Mouse (Mus musculus) midbrain, embryonic 10.5 days (tissue): ENCODE measurements at regions not wholly inside any gene's neighbourhood (a gene's known extent, or its start where the extent isn't known, plus 50 kb on each side); places are given as distances from the start of the nearest gene placed in this dataset.
"Not testable (repeated sequence)": the region's sequence is repeated elsewhere in the genome, so short reads cannot be mapped to it uniquely, and the experiment has no call there.

Experiments
- DNase-seq: peaks from one replicate; pipeline ENCODE4 v3.0.0-alpha.2; 2017; ENCODE audit warnings: low spot score
- H3K27ac ChIP-seq: fragments of 300-500 bp; sonication (generic); replicated peaks from 2 replicates; pipeline ENCODE4 v1.5.1; 2016; ENCODE audit warnings: mild to moderate bottlenecking
- H3K27me3 ChIP-seq: fragments of 300-500 bp; sonication (generic); 2 replicates; pipeline ENCODE4 v1.6.1; 2016; ENCODE audit warnings: low read depth, mild to moderate bottlenecking; ENCODE audit not compliant: poor library complexity, severe bottlenecking
- H3K36me3 ChIP-seq: fragments of 300-500 bp; sonication (generic); 2 replicates; pipeline ENCODE4 v1.6.1; 2016; ENCODE audit warnings: mild to moderate bottlenecking, moderate library complexity
- H3K4me1 ChIP-seq: fragments of 300-500 bp; sonication (generic); 2 replicates; pipeline ENCODE4 v1.6.1; 2016
- H3K4me3 ChIP-seq: fragments of 300-500 bp; sonication (generic); 2 replicates; pipeline ENCODE4 v1.5.1; 2016; ENCODE audit warnings: mild to moderate bottlenecking, moderate library complexity
- H3K9me3 ChIP-seq: fragments of 300-500 bp; sonication (generic); replicated peaks from 2 replicates; pipeline ENCODE4 v1.6.1; 2016; ENCODE audit warnings: mild to moderate bottlenecking
- WGBS: fragments of 180-500 bp; shearing (Covaris S2); methylation state at CpG from one replicate; pipeline ENCODE4 v1.1.7; 2016; 5-methylcytosine and 5-hydroxymethylcytosine counted together

DNA sequence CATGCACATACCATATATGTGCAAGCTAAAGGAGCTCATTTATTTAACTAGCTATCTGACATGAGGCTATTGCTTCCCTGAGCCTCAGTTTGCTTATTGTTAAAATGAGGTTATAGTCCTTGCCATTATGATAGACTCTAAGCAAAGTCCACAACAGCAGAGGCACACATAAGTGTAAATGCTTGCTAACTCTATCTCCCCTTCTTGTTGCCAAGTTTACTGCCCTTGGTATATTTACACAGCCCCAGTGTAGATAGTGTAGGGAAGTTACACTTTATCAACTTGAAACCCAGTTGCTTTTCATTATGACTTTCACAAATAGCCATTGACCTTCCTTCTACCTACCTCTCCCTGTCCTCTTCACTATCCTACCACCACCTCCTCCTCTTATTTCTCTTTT lies 782.6 kb upstream of the Agtr1b start:
- Histone ChIP-seq H3K27ac (no peak overlapping the region), H3K9me3 (no peaks in the 10 kb centered on the region), H3K4me3 (no peak overlapping the region), H3K36me3 (no peaks in the 10 kb centered on the region), H3K4me1 (no peaks in the 10 kb centered on the region), H3K27me3 (no peaks in the 10 kb centered on the region)
- no peak for DNase-seq

DNA sequence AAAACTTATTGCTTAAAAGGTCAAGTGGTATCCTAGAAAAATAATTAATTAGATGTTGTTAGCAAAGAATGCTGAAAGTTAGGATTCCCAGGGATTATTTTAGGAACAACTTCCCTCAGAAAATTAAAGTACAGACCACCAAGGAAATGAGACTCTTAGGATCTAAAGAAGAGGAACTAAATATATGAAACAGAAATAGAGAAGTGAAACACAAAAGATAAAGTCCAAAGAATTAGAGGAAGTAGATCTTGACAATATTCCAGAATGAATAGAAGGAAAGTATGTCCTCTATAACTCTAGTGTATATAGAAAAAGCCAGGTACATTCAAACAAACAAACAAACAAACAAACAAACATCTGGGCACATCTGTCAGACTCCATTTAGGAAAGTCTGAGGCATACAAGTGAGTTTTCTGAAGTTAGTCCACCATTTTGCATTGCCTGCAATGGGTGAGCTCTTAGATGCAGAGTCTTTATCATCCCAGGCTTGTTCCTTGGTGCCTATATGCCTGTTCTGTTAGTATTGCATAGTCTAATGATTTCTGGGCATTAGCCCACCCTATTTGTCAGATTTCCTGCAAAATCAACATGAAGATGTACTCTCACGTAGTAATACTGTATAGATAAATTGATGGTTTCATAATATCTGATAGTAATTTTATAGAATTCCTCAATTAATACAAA lies 762.0 kb upstream of the Agtr1b start:
- no peak overlapping the region for H3K4me3 ChIP-seq
- WGBS, result 100% methylated on average over 1 of the region's 1 CpGs
- no peak for DNase-seq
- H3K27ac ChIP-seq, result no peak overlapping the region
- H3K27me3 ChIP-seq, result no peaks in the 10 kb centered on the region
- no peaks in the 10 kb centered on the region for H3K9me3 ChIP-seq
- H3K36me3 ChIP-seq, result no peaks in the 10 kb centered on the region
- H3K4me1 ChIP-seq, result no peaks in the 10 kb centered on the region

DNA sequence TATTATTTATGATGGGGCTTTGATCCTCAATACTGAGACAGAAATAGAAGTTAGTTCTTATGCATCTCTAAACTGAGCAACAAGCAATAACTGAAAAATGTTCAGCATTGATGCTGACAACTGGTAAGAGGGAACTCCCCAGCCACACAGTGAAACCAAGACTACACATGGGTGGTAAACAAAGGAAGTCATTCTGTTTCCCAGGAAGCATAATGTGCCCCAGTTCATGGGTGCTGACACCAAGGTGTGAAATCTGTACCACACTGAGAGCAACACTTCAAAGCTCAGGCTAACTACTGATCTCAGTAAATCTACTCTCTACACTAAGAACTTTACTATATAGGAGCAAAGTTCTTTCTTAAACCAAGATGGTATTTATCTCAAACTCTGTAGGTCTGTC lies 759.2 kb upstream of the Agtr1b start:
- H3K36me3 ChIP-seq, result no peaks in the 10 kb centered on the region
- no peak overlapping the region for H3K4me3 ChIP-seq
- H3K27ac ChIP-seq, result no peak overlapping the region
- no peaks in the 10 kb centered on the region for H3K9me3 ChIP-seq
- H3K4me1 ChIP-seq, result no peaks in the 10 kb centered on the region
- no peak for DNase-seq
- no peaks in the 10 kb centered on the region for H3K27me3 ChIP-seq

DNA sequence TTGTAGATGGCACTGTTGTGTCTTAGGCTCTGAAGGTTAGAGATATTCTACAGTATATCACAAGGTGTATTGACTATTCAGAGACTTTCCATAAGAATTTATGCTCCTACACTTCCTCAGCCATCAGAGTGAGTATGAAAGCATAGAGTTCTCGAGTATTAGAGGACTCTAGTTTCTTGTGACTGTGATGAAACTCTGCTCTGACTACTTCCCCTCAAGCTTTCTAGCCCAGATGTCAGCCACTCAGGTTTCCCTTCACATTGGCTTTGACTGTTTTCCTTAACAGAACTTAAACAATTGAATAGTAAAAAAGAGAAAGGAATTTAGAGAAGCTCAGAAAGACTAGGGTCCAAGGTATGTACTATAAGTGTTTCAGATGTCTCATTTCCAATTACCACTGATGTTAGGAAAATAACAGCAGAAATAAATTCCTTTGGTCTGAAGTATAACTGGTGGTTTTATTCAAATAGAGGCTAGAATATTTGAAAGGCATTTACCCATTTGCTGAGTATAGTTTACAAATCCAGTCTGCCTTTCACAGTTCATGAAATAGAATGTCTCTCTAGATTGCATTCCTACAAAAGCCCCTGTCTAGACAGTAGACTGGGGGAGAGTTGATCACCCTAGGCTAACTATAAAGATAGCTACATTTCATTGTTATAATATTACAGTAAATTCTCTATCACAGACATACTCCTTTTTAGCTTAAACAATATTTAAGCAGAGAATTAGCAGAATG lies 751.4 kb upstream of the Agtr1b start:
- Histone ChIP-seq H3K27me3 (no peaks in the 10 kb centered on the region), H3K4me1 (no peaks in the 10 kb centered on the region), H3K27ac (no peak overlapping the region), H3K9me3 (no peaks in the 10 kb centered on the region), H3K4me3 (no peak overlapping the region), H3K36me3 (no peaks in the 10 kb centered on the region)
- 85% methylated on average over 1 of the region's 1 CpGs for WGBS
- no peak for DNase-seq

DNA sequence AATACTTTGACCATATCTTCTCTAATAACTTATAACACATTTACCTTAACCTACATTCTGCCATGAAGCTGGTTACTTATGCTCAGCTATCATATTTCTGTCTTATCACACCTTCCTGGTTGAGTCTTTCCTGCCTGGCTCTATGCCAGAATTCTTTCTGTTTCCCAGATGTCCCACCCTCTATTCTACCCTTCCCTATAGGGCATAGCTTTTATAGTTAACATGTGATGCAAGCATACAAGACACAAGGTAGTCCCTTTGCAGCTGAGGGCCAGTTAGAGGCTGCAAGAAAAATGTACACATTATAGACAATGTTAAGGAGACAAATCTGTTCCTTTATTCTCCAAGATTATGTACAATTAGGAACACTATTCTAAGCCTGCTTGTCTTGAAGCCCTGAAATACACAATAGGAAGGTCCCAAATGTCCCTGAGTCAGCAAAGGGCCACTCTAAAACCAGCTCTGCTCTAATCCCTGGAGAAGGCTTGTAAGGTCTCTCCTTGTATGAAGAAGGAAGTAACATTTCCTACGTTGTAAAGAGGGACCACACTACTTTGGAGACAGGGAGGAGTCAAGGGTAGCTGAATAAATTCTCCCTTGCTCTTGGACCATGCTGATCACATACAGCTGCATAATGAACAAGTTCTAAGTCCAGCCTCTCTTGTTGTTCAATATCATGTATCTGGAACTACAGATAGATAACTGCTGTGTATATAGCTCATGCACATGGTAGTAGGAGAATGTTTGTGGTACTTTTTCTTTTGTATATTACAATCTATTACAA lies 745.0 kb upstream of the Agtr1b start:
- no peak for DNase-seq
- Histone ChIP-seq H3K27me3 (no peaks in the 10 kb centered on the region), H3K4me1 (no peaks in the 10 kb centered on the region), H3K4me3 (no peak overlapping the region), H3K27ac (no peak overlapping the region), H3K9me3 (no peaks in the 10 kb centered on the region), H3K36me3 (no peaks in the 10 kb centered on the region)
- 65% methylated on average over 1 of the region's 1 CpGs for WGBS

DNA sequence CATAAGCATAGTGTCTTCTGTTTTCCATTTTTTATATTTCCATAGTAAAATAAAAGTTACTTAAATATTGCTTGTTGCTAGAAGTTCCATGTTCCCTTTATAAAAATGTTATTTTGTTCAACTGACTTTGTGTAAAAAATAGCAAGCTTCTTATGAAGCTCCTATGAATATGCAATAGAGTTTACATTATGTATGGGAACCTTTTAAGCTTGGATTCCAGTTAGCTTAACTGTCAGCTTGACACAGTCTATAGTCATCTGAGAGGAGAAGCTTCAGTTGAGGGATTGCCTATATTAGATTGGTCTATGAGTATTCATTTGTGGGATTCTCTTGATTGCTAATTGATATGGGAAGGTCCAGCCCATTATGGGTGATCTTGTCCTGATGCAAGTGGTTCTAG lies 723.2 kb upstream of the Agtr1b start:
- Histone ChIP-seq H3K36me3 (no peaks in the 10 kb centered on the region), H3K9me3 (no peaks in the 10 kb centered on the region), H3K27ac (no peak overlapping the region), H3K27me3 (no peaks in the 10 kb centered on the region), H3K4me3 (no peak overlapping the region), H3K4me1 (no peaks in the 10 kb centered on the region)
- DNase-seq, result no peak

DNA sequence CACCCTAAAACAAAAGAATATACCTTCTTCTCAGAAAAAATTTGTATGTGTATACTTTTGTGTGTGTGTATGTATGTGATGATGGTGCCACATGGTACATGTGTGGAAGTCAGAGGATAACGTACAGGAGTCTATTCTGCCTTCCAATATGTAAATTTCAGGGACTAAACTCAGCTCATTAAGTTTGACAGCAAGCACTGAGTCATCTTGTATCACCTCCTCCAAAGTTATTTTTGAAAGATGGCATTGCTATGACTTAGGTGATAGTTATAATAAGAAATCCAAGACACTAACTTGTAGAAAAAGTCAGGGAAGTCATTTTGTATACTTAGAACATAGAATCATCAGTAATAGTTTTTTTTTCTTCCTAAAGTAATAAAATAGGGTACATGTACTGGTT lies 719.4 kb upstream of the Agtr1b start:
- WGBS, result 86% methylated on average over 1 of the region's 1 CpGs
- Histone ChIP-seq H3K27ac (no peak overlapping the region), H3K36me3 (no peaks in the 10 kb centered on the region), H3K4me1 (no peaks in the 10 kb centered on the region), H3K9me3 (no peaks in the 10 kb centered on the region), H3K4me3 (no peak overlapping the region), H3K27me3 (no peaks in the 10 kb centered on the region)
- no peak for DNase-seq

DNA sequence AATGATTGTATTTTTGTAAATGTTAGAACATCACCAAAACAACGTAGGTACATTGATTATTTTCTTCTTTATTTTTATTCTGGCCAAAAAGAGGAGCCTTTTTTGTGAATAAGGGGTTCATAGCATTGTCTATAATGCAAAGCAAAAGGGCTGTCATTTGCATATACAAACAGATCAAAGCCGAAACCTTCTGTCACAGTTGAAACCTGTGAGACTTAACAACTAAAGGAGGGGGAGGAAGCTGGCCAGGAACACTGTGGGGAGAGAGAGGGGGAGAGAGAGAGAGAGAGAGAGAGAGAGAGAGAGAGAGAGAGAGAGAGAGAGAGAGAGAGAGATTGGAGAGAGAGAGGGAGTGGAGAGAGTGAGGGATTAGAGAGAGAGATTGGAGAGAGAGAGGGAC lies 710.6 kb upstream of the Agtr1b start:
- Histone ChIP-seq H3K9me3 (no peaks in the 10 kb centered on the region), H3K27me3 (no peaks in the 10 kb centered on the region), H3K27ac (no peak overlapping the region), H3K4me3 (no peak overlapping the region), H3K4me1 (no peaks in the 10 kb centered on the region), H3K36me3 (no peaks in the 10 kb centered on the region)
- 79% methylated on average over 2 of the region's 2 CpGs for whole genome bisulfite sequencing
- no peak for DNase-seq

DNA sequence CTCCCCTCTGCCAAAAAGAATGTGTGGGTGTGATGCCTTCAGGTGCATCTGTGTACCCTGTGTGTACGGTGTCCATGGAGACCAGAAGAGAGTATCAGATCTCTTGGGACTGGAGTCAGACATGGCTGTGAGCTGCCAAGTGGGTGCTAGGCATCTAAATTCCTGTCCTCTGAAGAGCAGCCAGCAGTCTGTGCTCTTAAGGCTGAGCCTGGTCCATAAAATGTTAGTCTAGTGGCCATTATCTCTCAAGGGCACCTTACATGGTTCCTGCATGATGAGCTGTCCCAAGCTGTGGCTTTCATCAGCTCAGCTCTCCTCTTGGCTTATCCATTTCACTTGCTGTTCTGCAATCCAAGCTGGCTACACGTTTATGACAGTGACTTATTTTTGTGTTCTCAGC lies 686.4 kb upstream of the Agtr1b start:
- not testable (repeated sequence) for DNase-seq, H3K36me3 ChIP-seq, H3K27me3 ChIP-seq, H3K27ac ChIP-seq, H3K4me1 ChIP-seq, H3K9me3 ChIP-seq, H3K4me3 ChIP-seq
- WGBS, result 87% methylated on average over 1 of the region's 2 CpGs

DNA sequence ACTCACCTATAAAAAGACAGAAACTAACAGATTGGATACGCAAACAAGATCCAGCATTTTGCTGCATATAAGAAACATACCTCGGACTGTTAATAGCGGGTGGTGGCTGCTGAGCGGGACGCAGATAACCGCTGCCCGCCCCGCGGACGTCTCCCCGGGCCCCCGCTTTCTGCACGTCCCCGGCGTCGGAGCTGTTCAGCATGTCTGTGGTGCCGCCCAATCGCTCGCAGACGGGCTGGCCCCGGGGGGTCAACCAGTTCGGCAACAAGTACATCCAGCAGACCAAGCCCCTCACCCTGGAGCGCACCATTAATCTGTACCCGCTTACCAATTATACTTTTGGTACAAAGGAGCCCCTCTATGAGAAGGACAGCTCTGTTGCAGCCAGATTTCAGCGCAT lies 682.4 kb upstream of the Agtr1b start:
- H3K4me3 ChIP-seq, result not testable (repeated sequence)
- WGBS, result 66% methylated on average over 24 of the region's 25 CpGs

DNA sequence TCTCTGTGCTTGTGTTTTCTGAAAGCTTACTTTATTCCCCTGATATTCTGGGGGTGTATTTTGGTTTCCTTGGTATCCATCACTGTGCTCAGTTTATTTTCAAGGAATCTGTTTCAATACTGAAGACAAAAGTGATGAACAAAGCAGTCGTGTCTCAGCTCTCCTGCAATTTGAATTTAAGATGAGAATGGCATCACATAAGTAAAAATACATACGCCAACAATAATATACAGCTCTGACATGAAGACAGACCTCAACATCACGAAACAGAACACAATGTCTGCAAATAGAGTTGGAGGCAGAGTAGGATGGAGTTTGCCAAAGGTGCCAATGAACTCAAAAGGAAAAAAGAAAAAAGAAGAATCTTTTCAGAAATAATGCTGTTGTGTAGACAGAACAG lies 679.0 kb upstream of the Agtr1b start:
- Histone ChIP-seq H3K27ac (no peak overlapping the region), H3K4me1 (no peaks in the 10 kb centered on the region), H3K36me3 (no peaks in the 10 kb centered on the region), H3K27me3 (no peaks in the 10 kb centered on the region), H3K9me3 (no peaks in the 10 kb centered on the region), H3K4me3 (no peak overlapping the region)
- DNase-seq, result no peak
- WGBS, result 87% methylated on average over 3 of the region's 3 CpGs

More for the DNA sequence above, 682.4 kb upstream of the Agtr1b start:
- H3K9me3 ChIP-seq, H3K36me3 ChIP-seq, H3K4me1 ChIP-seq, DNase-seq, H3K27ac ChIP-seq, H3K27me3 ChIP-seq: not testable (repeated sequence)

DNA sequence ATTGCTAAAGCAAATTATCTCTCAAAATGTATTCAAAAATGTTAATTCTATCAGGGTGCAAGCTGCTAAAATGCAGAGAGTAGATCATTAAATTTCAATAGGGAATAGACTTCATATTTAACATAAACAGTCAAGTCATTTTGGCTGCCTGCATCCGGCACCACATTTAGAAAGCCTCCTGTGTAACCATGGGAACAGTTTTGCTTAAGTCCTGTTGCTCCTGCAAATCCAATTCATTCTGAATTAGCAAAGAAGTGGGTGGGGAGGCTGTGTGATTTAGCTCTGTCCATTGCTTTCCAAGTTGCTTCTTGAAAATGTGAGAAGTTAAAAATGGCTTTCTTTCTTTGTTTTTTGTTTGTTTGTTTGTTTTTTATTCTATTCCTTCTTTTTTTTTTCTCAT lies 658.9 kb upstream of the Agtr1b start:
- no peaks in the 10 kb centered on the region for H3K27me3 ChIP-seq
- H3K27ac ChIP-seq, result no peak overlapping the region
- 26% methylated on average over 1 of the region's 1 CpGs for WGBS
- H3K9me3 ChIP-seq, result no peaks in the 10 kb centered on the region
- peaks cover 5% of the 10 kb centered on the region; the same call in 1 of the 2 replicates for H3K4me1 ChIP-seq
- H3K36me3 ChIP-seq, result no peaks in the 10 kb centered on the region
- DNase-seq, result no peak
- no peak overlapping the region for H3K4me3 ChIP-seq

DNA sequence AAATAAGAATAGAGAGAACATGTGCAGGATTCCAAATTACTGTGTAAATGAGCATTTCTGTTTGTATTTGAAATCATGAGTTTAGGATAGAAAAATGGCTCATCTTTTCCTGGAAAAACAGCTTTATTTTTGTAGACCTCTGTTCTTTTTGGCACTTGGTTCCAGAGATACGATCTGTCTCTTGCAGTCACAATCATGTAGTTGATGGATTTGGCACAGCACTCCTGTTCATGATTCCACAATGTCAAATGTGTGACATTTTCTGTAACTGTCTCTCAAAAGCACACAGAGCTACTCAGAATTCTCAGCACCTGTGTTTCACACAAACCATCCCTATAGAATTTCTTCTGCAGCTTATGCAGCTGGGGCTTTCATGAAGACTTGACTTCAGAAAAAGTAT lies 654.0 kb upstream of the Agtr1b start:
- H3K27ac ChIP-seq, result no peak overlapping the region
- no peaks in the 10 kb centered on the region for H3K27me3 ChIP-seq
- no peak overlapping the region for H3K4me3 ChIP-seq
- H3K9me3 ChIP-seq, result no peaks in the 10 kb centered on the region
- no peak for DNase-seq
- no peaks in the 10 kb centered on the region for H3K36me3 ChIP-seq
- H3K4me1 ChIP-seq, result peaks cover 4% of the 10 kb centered on the region; the same call in 1 of the 2 replicates
- WGBS, result 93% methylated on average over 1 of the region's 1 CpGs
